Mouse (Mus musculus): ENCODE data around the gene Ppp1cc. TPM values are rescaled to one million over a fixed set of nuclear protein-coding genes. Genes with fewer than 3 reads are reported as not detected.

The Ppp1cc gene
- polyA plus RNA-seq, 1 experiment from 2014 or later, result 293 TPM

DNA sequence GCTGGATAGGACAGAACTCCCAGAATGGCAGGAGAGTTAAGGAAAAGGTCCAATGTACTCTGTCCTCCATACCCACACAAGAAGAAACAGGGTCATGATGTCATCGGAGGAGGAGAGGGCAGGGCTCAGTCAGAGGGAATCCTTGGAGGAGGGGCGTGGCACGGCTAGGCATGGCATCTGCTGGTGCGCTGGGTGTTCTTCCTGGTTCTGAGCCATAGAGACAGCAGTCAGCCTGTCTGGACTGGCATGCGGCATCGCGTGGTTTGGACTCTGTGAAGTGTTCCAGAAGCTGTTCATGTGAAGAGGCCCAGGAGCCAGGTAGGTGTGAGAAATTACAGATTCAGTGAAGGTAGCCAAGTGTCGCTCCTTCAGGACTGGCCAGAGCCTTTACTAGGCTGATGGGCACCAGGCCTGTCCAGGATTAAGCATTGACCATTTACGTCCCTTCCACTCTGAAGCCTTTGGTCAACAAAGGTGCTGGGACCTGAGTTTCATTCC, 42.8 kb upstream of the Ppp1cc start:
- DNase-seq (no peak), ATAC-seq (ENCODE audit: insufficient read depth) (no peak)
- no peak for TF ChIP-seq CTCF (IDR thresholded peaks at IDR 0.05; ENCODE audit: low read depth)
- no peaks in the 10 kb centered on the region for H3K36me3 ChIP-seq (ENCODE audit: insufficient read depth)
- WGBS, result 95% methylated on average over 9 of the region's 9 CpGs
- no peaks in the 10 kb centered on the region for H3K27me3 ChIP-seq (ENCODE audit: insufficient read depth, low read length)
- H3K27ac ChIP-seq (ENCODE audit: low read depth), result no peak overlapping the region
- H3K4me3 ChIP-seq (ENCODE audit: low read depth, low read length), result no peak overlapping the region
- H3K4me1 ChIP-seq (ENCODE audit: insufficient read depth), result no peaks in the 10 kb centered on the region
- H3K9me3 ChIP-seq (ENCODE audit: low read depth, low read length), result no peaks in the 10 kb centered on the region
- H3K9ac ChIP-seq, result no peak overlapping the region
- H3K4me2 ChIP-seq, result no peak overlapping the region

DNA sequence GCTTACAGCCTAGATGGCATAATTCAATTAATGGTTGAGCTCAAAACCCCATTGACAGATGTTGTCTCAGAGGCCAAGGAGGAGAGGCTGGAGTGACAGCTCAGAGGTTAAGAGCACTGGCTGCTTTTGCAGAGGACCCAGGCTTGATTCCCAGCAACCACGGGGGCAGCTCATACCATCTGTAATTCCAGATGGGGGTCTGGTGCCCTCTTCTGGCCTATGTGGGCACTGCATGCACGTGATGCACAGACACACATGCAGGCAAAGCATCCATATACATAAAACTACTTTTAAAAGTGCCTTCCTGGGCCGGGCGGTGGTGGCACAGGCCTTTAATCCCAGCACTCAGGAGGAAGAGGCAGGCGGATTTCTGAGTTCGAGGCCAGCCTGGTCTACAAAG, 41.8 kb upstream of the Ppp1cc start:
- Histone ChIP-seq H3K27me3 (ENCODE audit: insufficient read depth, low read length) (no peaks in the 10 kb centered on the region), H3K4me2 (no peak overlapping the region), H3K9ac (no peak overlapping the region), H3K9me3 (ENCODE audit: low read depth, low read length) (no peaks in the 10 kb centered on the region), H3K27ac (ENCODE audit: low read depth) (no peak overlapping the region), H3K4me3 (ENCODE audit: low read depth, low read length) (no peak overlapping the region), H3K36me3 (ENCODE audit: insufficient read depth) (no peaks in the 10 kb centered on the region), H3K4me1 (ENCODE audit: insufficient read depth) (no peaks in the 10 kb centered on the region)
- ATAC-seq (ENCODE audit: insufficient read depth) (no peak), DNase-seq (no peak)
- 88% methylated on average over 6 of the region's 6 CpGs for WGBS
- peak; percentile 54 for TF ChIP-seq CTCF (IDR thresholded peaks at IDR 0.05; ENCODE audit: low read depth)

DNA sequence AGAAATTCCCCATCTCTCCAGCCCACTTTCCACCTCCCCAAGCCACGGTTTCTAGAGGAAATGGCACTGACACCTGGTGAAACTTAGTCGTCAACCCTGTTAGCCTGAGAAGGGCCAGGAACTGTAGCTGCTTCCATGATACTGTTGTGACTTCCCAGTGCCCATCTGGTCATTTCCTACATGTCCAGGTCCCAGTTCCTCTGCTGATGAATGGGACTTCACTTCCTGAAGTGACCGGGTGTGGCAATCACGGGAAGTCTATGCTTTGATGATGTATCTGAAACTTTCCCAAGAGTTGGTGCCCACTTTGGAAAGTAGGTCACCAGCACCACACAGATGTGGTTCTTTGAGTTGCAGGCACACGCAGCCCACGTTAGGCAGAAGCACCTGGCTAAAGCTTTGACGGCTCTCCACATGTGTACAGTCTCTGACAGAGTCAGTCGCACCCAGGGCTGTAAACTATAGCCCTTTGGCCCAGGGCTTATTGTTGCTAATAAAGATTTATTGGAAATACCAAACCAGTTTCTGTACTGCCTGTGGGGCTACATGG, 32.8 kb upstream of the Ppp1cc start:
- 66% methylated on average over 8 of the region's 8 CpGs for WGBS
- no peaks in the 10 kb centered on the region for H3K4me1 ChIP-seq (ENCODE audit: insufficient read depth)
- no peaks in the 10 kb centered on the region for H3K36me3 ChIP-seq (ENCODE audit: insufficient read depth)
- no peaks in the 10 kb centered on the region for H3K27me3 ChIP-seq (ENCODE audit: insufficient read depth, low read length)
- no peak overlapping the region for H3K4me3 ChIP-seq (ENCODE audit: low read depth, low read length)
- H3K4me2 ChIP-seq, result no peak overlapping the region
- no peak for TF ChIP-seq CTCF (IDR thresholded peaks at IDR 0.05; ENCODE audit: low read depth)
- DNase-seq (no peak), ATAC-seq (ENCODE audit: insufficient read depth) (no peak)
- H3K27ac ChIP-seq (ENCODE audit: low read depth), result no peak overlapping the region
- H3K9ac ChIP-seq, result no peak overlapping the region
- no peaks in the 10 kb centered on the region for H3K9me3 ChIP-seq (ENCODE audit: low read depth, low read length)

DNA sequence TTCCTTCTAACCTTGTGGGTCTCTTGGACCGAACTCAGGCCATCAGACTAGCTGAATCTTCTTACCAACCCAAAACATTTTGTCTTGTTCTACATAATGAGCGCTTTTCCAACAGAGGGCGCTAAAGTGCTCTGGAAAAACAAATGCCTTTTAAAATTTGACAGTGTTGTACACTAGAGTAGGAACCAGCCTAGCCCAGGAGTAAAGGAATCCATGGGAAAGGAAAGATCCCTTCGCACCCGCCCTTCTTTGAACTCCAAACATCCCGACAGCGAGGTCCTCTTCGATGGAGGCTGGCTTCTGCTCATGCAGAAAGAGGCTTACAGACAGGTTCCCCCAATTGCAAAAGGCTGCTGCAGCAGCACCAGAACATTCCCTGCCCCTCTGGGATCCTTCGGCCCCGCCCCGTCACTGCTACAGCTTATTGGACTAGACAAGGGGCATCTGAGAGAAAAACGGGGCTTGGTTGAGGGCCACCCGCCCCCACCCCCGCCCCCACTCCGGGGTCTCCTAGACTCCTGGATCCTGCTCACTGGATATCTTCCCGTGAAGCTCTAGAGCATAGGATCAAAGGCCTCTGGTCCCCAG, 28.9 kb upstream of the Ppp1cc start:
- Histone ChIP-seq H3K27me3 (ENCODE audit: insufficient read depth, low read length) (no peaks in the 10 kb centered on the region), H3K9ac (no peak overlapping the region), H3K36me3 (ENCODE audit: insufficient read depth) (no peaks in the 10 kb centered on the region), H3K9me3 (ENCODE audit: low read depth, low read length) (no peaks in the 10 kb centered on the region), H3K4me1 (ENCODE audit: insufficient read depth) (no peaks in the 10 kb centered on the region; the same call in 1 of the 2 replicates), H3K4me3 (ENCODE audit: low read depth, low read length) (no peak overlapping the region), H3K4me2 (no peak overlapping the region), H3K27ac (ENCODE audit: low read depth) (no peak overlapping the region)
- peak; percentile 74 for TF ChIP-seq CTCF (IDR thresholded peaks at IDR 0.05; ENCODE audit: low read depth)
- WGBS, result 30% methylated on average over 16 of the region's 16 CpGs
- DNase-seq (peak; percentile 97), ATAC-seq (ENCODE audit: insufficient read depth) (peak; percentile 15; the same call in 1 of the 2 replicates)

DNA sequence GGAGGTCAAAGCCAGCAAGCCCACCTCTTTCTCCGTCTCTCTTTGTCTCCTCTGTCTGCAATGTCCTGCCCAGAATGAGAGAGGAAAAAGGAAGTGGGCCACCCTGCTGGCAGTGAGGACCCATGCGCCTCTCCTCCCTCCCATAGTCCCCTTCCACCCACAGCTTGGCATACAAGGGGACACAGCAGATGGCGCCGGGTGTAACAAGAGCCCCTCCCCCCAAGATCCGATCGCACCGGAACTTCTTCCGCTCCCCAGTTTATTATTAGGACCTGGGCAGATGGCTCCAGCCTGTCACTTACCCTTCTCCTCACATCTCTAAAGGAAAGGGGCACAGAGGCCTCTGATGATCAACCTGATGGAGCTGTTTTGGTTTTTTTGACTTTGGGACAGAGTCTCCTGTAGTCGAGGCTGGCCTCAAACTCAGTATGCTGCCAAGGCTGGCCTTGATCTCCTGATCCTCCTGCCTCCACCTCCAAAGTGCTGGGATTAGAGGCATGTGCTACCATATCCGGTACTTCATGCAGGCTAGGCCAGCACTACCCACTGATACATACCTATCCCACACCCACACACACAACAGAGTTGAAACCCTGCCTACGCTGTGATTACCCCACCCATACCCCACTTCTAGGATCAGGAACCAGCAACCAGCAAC, 27.6 kb upstream of the Ppp1cc start:
- DNase-seq (no peak), ATAC-seq (ENCODE audit: insufficient read depth) (no peak)
- Histone ChIP-seq H3K27me3 (ENCODE audit: insufficient read depth, low read length) (no peaks in the 10 kb centered on the region), H3K9me3 (ENCODE audit: low read depth, low read length) (no peaks in the 10 kb centered on the region), H3K36me3 (ENCODE audit: insufficient read depth) (no peaks in the 10 kb centered on the region), H3K4me2 (no peak overlapping the region), H3K27ac (ENCODE audit: low read depth) (no peak overlapping the region), H3K4me1 (ENCODE audit: insufficient read depth) (no peaks in the 10 kb centered on the region; the same call in 1 of the 2 replicates), H3K4me3 (ENCODE audit: low read depth, low read length) (no peak overlapping the region), H3K9ac (no peak overlapping the region)
- 82% methylated on average over 11 of the region's 11 CpGs for WGBS
- TF ChIP-seq CTCF (IDR thresholded peaks at IDR 0.05; ENCODE audit: low read depth), result no peak

DNA sequence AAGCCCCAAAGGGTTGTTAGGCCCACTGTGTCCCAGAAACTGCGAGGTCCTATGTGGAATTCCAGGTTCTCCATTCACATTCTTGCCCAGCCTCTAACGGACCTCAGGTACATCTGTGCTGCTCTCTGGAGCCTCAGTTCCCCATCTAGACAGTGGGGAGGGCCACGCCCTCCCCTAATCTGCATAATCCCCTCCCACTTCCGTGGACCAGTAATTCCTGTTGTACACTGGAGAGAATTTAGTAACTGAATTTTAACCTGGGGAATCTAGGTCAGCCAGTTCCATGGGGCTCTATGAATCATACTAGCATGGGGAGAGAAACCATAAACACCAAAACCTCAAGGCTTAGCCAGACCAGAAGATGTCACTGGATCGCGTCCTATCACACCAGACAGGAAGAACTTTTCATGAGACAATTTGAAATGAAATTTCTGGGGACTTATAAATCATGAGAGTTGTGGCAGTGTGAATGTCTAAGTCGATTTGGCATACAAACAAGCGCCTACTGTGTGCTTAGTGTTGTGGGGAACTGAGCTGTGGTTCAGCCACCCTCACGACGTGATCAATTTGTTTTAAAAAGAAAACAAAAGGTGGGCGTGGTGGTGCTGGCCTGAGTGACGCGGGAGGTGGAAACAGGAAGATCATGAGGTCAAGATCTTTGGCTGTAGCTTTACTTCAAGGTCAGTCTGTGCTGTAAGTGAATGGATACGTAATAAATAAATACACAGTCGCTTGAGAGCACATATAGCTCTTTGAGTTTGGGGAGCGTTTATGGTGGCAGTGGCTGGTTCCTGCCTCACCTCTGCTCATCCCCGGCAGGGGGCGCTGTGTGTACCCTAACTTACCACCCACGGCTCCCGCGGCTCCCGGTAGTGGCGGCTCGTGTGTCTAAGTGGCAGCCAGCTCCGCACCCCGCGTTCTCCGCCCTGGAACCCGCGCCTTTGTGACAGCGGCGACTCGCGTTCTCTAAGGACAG, 26.7 kb upstream of the Ppp1cc start:
- ATAC-seq (ENCODE audit: insufficient read depth), result peak; percentile 39
- H3K9ac ChIP-seq, result peak overlapping the region; percentile 24; the same call in 1 of the 2 replicates
- H3K4me1 ChIP-seq (ENCODE audit: insufficient read depth), result peaks cover 4% of the 10 kb centered on the region
- DNase-seq, result peak; percentile 92
- peak overlapping the region; percentile 33 for H3K4me3 ChIP-seq (ENCODE audit: low read depth, low read length)
- H3K27ac ChIP-seq (ENCODE audit: low read depth), result no peak overlapping the region
- WGBS, result 10% methylated on average over 34 of the region's 34 CpGs
- peak; percentile 93 for TF ChIP-seq CTCF (IDR thresholded peaks at IDR 0.05; ENCODE audit: low read depth)
- H3K9me3 ChIP-seq (ENCODE audit: low read depth, low read length), result no peaks in the 10 kb centered on the region
- H3K4me2 ChIP-seq, result peak overlapping the region; percentile 81
- H3K36me3 ChIP-seq (ENCODE audit: insufficient read depth), result no peaks in the 10 kb centered on the region
- H3K27me3 ChIP-seq (ENCODE audit: insufficient read depth, low read length), result no peaks in the 10 kb centered on the region
